Mouse (Mus musculus) cerebellum, adult 8-10 months (tissue): ENCODE measurements around the gene Grtp1.

Experiments used
- DNase-seq: peaks from one replicate; pipeline ENCODE4 v3.0.0; 2022

The Grtp1 gene

DNA sequence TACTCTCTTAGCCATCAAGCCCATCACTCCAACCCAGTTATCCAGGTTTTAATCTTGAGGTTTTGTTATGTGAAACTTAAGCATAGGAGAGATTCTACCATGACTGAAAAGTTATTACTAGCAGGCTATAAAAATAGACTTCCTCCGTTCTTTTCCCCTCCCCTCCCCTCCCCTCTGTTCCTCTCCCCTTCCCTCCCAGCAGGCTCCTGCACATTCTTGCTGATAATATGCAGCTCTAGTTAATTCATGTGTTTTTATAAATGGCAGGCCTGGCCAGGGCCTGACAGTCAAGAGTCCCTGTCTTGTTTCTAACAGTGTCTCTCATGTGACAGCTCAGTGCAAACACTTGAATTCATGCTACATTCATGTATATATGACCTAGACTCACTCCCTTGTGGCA is 29.9 kb downstream of the Grtp1 start:
- no peak for DNase-seq

DNA sequence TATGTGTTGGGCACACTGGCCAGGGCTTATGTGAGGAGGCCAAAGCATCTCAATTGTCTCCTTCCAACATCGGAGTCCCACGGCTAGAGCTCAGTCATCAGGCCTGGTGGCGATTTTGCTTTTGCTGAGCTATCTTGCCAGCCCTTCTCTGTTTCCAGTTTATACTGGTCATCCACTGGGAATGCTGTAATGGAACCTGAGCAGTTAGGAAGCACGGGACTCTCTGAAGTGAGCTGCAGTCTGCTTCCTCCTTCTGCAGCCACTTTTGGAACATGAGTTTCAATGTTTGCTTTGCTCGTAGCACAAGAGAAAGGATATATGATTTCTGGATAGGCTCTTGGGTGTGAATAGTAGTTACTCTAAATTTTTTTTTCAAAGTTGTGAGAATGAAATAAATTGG is 36.1 kb downstream of the Grtp1 start:
- DNase-seq: no peak

- DNase-seq: no peak
These were observed 36.9 kb downstream of the Grtp1 start for GRCm38 (mm10) chr8:13163563-13163962.

- DNase-seq: no peak
These were observed 38.3 kb downstream of the Grtp1 start for GRCm38 (mm10) chr8:13162098-13162497.

DNA sequence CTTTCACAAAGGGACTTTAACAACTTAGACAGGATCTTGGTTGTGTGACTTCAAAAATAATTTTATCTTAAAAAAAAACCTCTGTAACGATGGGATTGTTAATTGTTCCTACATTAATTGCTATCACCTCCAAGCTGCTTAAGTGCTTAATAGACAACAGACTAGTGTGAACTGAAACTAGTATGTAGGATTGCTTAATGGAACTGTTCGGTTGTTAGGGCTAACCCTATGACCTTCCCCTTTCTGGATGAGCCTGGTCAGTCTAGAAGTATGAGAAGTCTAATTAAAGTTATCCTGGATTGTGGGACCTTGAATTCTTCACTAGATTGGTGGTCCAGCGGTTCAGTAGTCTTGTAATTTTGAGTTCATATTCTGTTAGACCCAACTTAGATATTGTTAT is 39.7 kb downstream of the Grtp1 start:
- no peak for DNase-seq

- DNase-seq: no peak
These were observed 41.0 kb downstream of the Grtp1 start for GRCm38 (mm10) chr8:13159377-13159881.

DNA sequence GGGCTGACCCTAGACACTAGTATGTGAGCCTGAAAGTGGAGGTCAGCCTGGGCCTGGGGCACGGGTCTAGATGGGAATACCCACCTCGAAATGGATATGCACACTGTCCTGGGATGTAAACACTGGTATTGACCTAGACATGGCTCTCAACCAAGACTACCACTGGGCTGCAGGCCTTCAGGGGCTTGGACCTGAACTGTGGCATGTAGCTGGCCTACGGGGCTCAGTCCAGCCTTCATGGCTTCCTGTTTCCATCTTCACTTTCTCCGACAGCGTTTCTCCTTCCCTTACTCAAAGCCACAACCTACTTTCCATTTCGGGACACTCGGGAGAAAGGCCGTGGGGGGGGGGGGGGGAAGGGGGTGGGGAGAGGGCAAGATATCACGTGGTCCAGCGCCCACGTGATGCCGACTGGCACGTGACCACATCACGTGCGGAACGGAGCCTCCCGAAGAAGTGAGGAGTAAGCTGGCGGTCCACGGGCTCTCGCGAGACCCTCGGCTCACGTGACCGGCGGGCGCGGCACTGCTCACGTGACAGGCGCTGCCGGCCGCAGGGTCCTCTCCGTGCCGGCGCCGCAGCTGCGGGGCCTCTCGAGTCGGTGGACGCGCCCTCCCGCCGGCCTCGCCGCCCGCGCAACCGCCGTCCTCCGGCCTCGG is 41.6 kb downstream of the Grtp1 start, which contains the start of gene Lamp1:
TSS of gene Lamp1 (plus strand) at position 444 of the 659 bp plus-strand sequence.
- peak; percentile 98 for DNase-seq

GRCm38 (mm10) chr8:13156327-13157097 is 43.9 kb downstream of the Grtp1 start:
- no peak for DNase-seq

DNA sequence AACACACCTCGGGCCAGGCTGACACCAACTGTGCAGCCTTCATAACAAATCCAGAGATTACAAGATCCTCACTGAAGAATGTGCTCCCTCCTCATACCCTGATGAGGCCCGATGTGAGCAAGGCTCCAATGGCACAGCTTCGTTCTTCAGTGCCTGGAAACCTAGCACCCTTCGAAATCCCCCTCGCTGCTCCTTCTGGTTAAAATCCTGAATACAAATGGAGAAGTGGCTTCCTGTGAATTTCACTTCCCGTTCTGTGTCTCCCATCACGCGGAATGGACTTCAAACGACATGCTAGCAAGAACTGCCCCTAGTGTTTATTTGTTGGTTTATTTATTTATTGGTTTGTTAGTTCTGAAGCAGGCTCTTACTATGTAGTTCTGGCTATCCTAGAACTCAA is 45.1 kb downstream of the Grtp1 start:
- DNase-seq: no peak

DNA sequence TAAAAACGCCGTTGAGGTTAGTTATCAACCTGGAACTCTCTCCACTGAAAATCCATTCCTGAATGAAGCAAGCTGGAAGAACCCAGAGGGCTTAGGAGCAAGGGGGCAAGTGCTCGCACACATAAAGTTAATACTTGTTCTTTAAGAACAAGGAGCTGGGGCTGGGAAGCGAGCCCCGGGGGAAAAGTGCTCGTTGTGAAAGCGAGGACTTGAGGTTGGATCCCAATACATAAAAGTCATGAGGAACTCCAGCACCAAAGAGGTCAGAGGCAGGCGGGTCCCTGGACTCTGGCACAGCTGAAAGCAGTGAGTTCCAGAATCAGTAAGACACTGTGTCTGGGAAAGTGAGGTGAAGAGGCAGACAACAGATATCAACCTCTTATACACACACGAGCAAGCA is 46.3 kb downstream of the Grtp1 start:
- DNase-seq: no peak

DNA sequence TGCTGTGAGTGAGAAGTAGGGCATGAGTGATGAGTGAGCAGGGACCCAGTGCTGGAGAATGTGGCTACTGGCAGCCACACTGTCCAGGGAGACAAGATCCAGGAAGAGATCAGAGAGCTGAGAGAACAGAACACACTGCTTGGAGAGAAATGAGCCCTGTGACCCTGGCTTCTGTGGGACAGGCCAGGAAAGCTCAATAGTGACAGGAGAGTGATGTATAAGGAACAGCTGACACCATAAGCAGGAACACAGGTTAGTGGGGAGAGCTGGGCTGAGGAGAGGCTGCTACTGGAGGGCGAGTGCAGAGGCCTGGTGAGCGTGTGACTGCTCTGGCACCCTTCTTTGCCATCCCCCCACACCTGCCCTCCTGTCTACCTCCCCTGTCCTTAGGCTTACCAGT is 49.5 kb downstream of the Grtp1 start:
- no peak for DNase-seq

DNA sequence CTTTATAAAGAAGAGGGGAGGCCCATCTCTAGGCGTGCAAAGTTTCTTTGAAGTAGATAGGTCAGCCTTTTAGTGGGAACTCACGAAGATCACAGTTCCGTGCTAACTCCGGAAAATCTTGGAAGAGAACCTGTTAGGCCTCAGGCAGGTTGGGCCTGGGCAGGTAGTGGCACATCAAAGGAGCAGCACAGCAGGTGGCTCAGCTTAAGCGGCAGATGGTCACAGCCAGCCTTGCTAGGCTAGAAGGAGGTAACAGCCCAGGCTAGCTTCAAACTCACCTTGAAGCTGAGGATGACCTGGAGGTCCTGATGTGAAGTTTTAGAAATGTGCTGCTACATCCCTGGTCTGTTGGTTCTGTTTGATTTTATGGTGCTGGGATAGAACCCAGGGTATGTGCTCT is 50.6 kb downstream of the Grtp1 start:
- no peak for DNase-seq

GRCm38 (mm10) chr8:13149287-13149686 is 51.1 kb downstream of the Grtp1 start:
- DNase-seq: no peak

DNA sequence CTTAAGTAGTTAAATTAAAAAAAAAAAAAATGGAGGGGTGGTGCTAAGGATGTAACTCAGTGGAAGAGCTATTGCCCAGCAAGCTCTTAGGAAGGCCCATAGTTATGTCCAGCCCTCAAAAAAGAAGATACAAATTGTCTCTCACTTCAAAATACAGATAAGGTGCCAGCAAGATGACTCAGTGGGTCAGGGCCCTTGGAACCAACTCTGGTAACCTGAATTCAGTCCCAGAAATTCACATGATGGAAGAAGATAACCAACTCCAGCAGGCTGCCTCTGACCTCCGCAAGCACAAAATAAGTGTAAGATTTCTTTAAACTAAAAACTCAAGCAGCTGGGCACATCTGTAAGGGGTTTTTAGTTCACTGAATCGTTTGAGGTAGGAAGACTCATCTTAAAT is 51.9 kb downstream of the Grtp1 start:
- no peak for DNase-seq

DNA sequence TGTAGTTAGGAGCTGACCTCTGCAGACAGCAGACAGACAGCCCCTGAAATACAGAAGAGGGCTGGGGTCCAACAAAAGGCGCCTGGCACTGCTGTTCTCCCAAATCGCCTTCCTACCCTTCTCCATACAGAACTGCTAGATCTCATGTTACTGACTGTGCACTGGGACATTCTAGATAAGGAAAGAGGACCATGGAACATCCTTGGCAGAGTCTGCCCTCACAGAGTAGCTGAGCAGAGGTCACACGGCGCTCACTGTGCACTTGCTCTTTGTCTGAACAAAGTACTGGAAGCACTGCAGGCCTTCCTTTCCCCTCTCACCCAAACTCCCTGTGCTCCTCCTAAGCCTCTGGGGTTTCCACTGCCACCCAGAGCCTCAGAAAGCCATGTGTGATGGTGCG is 58.7 kb downstream of the Grtp1 start:
- no peak for DNase-seq

DNA sequence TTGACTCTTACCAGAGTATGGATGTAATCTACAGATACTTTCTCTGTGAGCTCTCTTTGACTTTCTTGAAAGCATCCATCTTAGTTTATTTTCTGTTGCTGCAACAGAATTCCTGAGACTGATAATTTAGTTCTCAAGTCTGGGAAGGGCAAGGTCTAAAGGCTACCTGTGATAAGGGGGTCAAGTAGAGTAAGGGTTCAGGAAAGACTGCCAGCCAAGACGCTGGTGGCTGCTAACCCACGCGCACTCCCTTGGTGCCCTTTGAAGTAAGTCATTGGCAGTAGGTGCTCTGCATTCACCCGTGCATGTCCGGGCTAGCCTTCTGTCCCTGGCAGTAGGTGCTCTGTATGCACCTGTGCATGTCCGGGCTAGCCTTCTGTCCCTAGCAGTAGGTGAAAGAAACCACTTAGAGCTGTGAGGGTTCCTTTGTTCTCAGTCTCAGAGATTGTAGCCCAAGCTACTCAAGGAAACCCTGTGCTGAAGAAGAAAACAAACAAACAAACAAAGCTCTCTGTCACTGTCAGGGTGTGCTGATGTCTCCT is 60.7 kb downstream of the Grtp1 start:
- DNase-seq: no peak

- peak; percentile 51 for DNase-seq
These were observed 68.2 kb downstream of the Grtp1 start for GRCm38 (mm10) chr8:13132220-13132619.

DNA sequence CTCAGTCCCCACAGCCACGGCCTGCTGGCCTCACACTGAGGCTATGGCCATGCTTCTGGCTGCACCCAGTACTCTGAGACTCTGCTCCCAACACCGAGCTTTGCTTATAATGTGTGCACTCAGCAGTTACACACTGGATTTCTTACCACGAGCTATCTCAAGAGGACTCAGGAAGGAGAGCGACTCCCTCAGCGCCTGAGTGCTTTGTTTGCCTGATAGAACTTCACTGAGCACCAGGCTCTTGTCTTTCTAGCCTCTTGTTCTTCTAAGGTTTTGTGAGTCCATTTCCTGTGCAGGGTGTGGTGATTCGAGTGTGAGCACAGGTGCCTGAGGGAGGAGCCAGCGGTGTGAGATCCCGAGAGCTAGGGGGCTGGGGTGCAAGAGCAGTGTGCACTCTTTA is 75.5 kb downstream of the Grtp1 start:
- DNase-seq: no peak

DNA sequence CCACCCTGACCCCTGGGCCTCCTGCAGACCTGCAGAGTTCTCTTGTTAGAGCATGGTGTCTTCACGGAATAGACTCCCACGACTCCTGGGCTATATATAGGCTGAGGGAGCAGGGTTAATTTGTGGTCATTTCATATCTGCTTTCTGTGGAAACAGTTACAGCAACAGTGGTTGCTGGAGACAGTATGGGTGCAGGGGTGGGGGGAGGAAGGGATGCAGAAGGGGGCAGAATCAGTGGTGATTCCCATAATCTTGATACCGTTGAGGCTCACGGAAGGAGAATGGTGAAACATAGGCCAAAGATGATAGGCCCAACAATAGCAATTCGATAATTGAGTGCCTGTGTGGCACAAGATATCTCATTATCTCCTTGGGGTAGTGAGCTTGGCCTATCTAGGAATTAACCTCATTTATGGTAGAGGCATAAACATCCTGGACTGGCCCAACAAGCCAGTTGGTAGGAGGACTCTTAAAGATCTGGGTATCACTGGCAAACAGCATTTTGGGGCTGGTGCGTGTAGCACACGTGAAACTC is 77.5 kb downstream of the Grtp1 start:
- DNase-seq: no peak
